Mouse (Mus musculus) neural tube, embryonic 14.5 days (tissue): Measurements from ENCODE around the gene Gna15. TPM values are rescaled to one million over a fixed set of nuclear protein-coding genes. Genes with fewer than 3 reads are reported as not detected.

Experiments used
- ATAC-seq: fragments of 200-750 bp; cut with Nextera tagmentation; 2 replicates; pipeline ENCODE4 v1.8.0; 2017; ENCODE audit warnings: low read depth, mild to moderate bottlenecking, moderate TSS enrichment, moderate library complexity
- H3K27ac ChIP-seq: fragments of 300-500 bp; sonication (generic); 2 replicates; pipeline ENCODE4 v1.5.1; 2014; ENCODE audit warnings: low read depth, mild to moderate bottlenecking, control low read depth, low read length, moderate library complexity, mixed read lengths
- H3K27me3 ChIP-seq: fragments of 300-500 bp; sonication (generic); 2 replicates; pipeline ENCODE4 v1.6.1; 2014; ENCODE audit warnings: low read length; ENCODE audit not compliant: control insufficient read depth, insufficient read depth
- H3K36me3 ChIP-seq: fragments of 300-500 bp; sonication (generic); 2 replicates; pipeline ENCODE4 v1.6.1; 2014; ENCODE audit warnings: low read length, mixed read lengths; ENCODE audit not compliant: control insufficient read depth, insufficient read depth
- H3K4me1 ChIP-seq: fragments of 300-500 bp; sonication (generic); 2 replicates; pipeline ENCODE4 v1.6.1; 2014; ENCODE audit warnings: low read length; ENCODE audit not compliant: control insufficient read depth, insufficient read depth
- H3K4me2 ChIP-seq: fragments of 300-500 bp; sonication (generic); 2 replicates; pipeline ENCODE4 v1.6.1; 2014; ENCODE audit warnings: mild to moderate bottlenecking, low read depth, low read length, control low read depth
- H3K4me3 ChIP-seq: fragments of 300-500 bp; sonication (generic); 2 replicates; pipeline ENCODE4 v1.5.1; 2014; ENCODE audit warnings: low read depth, low read length, control low read depth, mixed read lengths
- H3K9ac ChIP-seq: fragments of 300-500 bp; sonication (generic); replicated peaks from 2 replicates; pipeline ENCODE4 v1.6.1; 2014; ENCODE audit warnings: low read depth, mild to moderate bottlenecking, control low read depth, low read length, mixed read lengths
- H3K9me3 ChIP-seq: fragments of 300-500 bp; sonication (generic); 2 replicates; pipeline ENCODE4 v1.6.1; 2016; ENCODE audit warnings: low read length; ENCODE audit not compliant: control insufficient read depth
- WGBS: fragments of 180-500 bp; shearing (Covaris S2); extraction: QIAGEN DNeasy Blood & Tissue Kit; methylation state at CpG from one replicate; pipeline ENCODE4 v1.1.7; 2014; 5-methylcytosine and 5-hydroxymethylcytosine counted together
- polyA plus RNA-seq: library from polyadenylated mRNA; unstranded; fragments of >200 nt; fragmentation: Nextera tagmentation; extraction: Ambion mirVana; gene quantifications from 2 replicates; pipeline ENCODE4 v1.2.1, GENCODE M21; 2014

Gene Gna15
- polyA plus RNA-seq, 1 experiment from 2014 or later, result 0.40 TPM

DNA sequence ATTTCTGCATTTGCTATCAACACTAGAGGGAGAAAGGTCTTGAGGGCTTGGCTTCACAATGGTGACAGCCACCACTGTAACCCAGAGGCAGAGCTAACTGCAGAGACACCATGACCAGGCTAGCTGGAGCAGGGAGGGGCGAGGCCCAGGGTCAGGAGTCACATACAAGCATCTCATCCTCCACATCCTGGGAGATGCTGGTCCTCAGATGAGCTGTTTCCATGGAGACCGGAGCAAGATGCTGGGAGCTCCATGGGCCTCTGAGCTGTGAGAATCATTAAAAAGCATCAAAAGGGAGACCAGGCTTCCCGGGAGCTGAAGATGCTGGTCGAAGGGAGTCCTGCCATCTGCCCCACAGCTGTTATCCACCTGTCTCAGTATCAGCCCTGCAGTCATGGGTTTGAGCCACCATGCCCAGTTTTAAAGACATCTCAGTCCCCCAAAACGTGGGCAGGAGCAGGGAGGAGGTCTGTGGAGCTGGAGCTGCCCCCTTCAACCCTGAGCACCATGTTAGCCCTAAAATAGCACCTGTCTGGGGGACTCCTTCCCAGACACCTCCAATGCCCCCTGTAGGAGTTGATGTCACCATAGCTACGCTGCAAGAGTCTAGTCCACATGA, 39.5 kb downstream of the Gna15 start:
- H3K27me3 ChIP-seq, result peaks cover 3% of the 10 kb centered on the region; the same call in 1 of the 2 replicates
- H3K4me1 ChIP-seq, result peaks cover 14% of the 10 kb centered on the region
- 43% methylated on average over 6 of the region's 6 CpGs for WGBS
- no peak for ATAC-seq
- H3K9me3 ChIP-seq, result no peaks in the 10 kb centered on the region
- no peak overlapping the region; the same call in 1 of the 2 replicates for H3K27ac ChIP-seq
- H3K36me3 ChIP-seq, result peaks cover 29% of the 10 kb centered on the region
- no peak overlapping the region; the same call in 1 of the 2 replicates for H3K9ac ChIP-seq
- no peak overlapping the region for H3K4me3 ChIP-seq
- H3K4me2 ChIP-seq, result no peak overlapping the region

DNA sequence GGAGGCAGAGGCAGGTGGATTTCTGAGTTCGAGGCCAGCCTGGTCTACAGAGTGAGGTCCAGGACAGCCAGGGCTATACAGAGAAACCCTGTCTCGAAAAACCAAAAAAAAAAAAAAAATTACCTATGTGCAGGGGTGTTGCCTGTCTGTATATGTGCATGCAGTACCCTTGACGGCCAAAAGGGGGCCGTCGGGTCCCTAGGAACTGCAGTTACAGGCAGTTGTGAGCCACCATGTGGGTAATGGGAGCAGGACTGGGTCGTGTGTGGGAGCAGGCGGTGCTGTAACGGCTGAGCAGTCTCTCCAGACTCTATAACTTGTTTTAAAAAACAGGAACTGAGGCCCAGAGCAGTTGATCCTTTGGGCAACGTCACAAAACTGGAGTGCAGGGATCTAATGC, 40.0 kb downstream of the Gna15 start:
- Histone ChIP-seq H3K27me3 (peaks cover 3% of the 10 kb centered on the region; the same call in 1 of the 2 replicates), H3K4me2 (no peak overlapping the region), H3K27ac (no peak overlapping the region), H3K9me3 (no peaks in the 10 kb centered on the region), H3K36me3 (peaks cover 24% of the 10 kb centered on the region), H3K4me1 (peaks cover 14% of the 10 kb centered on the region), H3K9ac (no peak overlapping the region), H3K4me3 (no peak overlapping the region)
- 19% methylated on average over 9 of the region's 9 CpGs for WGBS
- ATAC-seq, result peak; percentile 14; the same call in 1 of the 2 replicates

DNA sequence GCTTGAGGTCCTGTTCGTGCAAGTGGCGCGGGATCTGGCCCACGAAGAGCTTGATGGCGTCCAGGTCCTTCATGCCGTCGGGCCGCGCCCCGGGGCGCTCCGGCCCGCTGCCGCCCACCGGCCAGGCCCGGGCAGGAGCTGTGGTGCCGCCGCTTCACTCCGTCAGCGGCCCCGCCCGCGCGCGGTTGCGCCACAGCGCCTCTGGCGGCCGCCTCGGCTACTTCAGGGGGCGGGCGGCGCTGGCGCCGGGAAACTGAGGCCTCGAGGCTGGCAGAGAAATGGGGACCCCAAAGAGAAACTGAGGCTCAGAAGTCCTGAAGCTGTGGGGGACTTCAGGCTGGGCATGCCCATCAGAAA, 41.5 kb downstream of the Gna15 start, which contains the start of gene Celf5:
Gene Celf5 (minus strand): TSS at position 177 of the 357 bp plus-strand sequence.
- Histone ChIP-seq H3K4me2 (peak within 1 kb of the TSS; percentile 71), H3K27me3 (peaks cover 3% of the 10 kb centered on the region; the same call in 1 of the 2 replicates), H3K36me3 (peaks cover 11% of the 10 kb centered on the region), H3K27ac (peak within 1 kb of the TSS; percentile 81), H3K9ac (peak within 1 kb of the TSS; percentile 83), H3K4me1 (peaks cover 15% of the 10 kb centered on the region), H3K9me3 (no peaks in the 10 kb centered on the region), H3K4me3 (peak within 1 kb of the TSS; percentile 64)
- ATAC-seq, result peak; percentile 75
- WGBS, result under 1% methylated on average over 35 of the region's 36 CpGs

DNA sequence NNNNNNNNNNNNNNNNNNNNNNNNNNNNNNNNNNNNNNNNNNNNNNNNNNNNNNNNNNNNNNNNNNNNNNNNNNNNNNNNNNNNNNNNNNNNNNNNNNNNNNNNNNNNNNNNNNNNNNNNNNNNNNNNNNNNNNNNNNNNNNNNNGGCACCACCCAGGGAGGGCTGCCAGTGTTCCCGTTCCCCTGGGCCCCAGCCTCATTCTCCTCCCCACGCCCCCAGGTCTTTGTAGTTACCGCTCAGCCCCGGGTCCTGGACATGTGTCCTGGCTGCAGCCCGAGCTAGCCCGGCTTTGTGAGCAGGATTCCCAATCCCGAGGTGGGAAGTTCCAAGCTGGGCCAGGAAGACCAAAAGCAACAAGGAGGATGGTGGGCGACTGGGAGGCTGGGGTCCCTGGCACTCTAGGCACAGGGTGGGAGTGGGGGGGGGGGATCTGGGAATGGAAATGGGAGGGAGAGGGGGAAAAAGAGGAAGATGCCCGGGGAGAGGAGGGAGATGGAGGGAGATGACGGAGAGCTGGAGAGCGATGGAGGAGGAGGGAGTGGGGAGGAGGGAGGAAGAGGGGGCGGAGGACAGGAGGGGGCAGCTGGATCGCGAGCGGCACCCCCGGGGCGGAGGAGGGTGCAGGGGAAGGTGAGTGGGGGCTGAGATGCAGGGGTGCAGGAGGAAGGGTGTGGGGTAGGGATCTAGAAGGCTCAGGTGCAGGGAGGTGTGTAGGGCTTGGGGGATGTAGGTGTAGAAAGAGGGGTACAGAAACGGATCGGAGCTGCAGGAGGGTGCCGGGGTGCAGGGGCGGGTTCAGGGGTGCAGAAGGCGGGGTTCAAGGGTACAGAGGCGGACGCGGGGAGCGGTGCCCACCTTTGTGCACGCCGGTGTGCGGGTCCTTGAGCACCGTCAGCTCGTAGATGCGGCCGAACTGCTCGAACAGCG, 42.2 kb downstream of the Gna15 start:
- H3K27ac ChIP-seq, result peak overlapping the region; percentile 81
- WGBS, result 2% methylated on average over 31 of the region's 35 CpGs
- peaks cover 3% of the 10 kb centered on the region; the same call in 1 of the 2 replicates for H3K27me3 ChIP-seq
- H3K4me3 ChIP-seq, result peak overlapping the region; percentile 64
- H3K9me3 ChIP-seq, result no peaks in the 10 kb centered on the region
- H3K4me2 ChIP-seq, result peak overlapping the region; percentile 71
- H3K4me1 ChIP-seq, result peaks cover 16% of the 10 kb centered on the region
- peaks cover 5% of the 10 kb centered on the region for H3K36me3 ChIP-seq
- ATAC-seq, result peak; percentile 38
- peak overlapping the region; percentile 83 for H3K9ac ChIP-seq

DNA sequence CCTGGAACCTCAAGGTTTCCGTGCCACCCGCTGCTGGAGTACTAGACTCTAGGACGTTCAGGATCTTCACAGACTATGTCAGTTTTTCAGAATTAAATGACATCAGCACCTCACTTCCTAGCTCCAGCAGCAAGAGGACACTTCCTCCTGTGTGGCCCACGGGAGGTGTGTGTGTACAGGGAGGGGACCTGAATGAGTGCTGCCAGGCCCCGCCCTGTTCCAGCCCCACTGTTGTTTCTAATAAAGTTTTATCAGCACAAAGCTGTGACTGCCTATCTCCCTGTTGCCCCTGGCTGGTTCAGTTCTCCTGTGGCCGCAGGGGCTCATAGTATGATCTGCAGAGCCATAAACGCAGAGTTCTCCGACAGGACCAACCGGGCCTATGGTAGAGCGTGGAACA, 49.6 kb downstream of the Gna15 start:
- no peak for ATAC-seq
- H3K27me3 ChIP-seq, result no peaks in the 10 kb centered on the region
- H3K27ac ChIP-seq, result no peak overlapping the region
- 88% methylated on average over 10 of the region's 10 CpGs for WGBS
- no peak overlapping the region for H3K4me2 ChIP-seq
- H3K9ac ChIP-seq, result no peak overlapping the region
- H3K4me1 ChIP-seq, result peaks cover 8% of the 10 kb centered on the region; the same call in 1 of the 2 replicates
- H3K4me3 ChIP-seq, result no peak overlapping the region
- H3K9me3 ChIP-seq, result no peaks in the 10 kb centered on the region
- no peaks in the 10 kb centered on the region for H3K36me3 ChIP-seq

DNA sequence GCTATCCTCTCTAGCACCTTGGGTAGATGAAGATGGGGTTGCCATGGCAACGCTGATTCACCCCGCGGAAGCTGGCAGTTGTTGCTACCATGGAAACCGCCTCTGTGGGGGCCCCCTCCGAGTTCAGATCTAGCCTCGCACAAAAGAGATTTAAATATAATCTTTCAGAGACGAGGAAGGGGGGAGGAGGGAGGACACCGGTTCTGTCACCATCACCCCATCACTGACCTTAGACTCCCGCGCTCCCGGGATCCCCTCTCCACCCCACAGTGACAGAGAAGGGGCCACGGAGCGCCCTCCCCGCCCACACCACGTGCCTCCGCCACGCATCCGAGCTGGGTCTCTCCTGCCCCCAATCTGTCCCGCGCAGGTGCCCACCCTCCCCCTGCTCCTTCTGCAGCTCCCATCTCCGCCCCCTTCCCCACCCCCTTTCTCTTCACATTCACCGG, 51.0 kb downstream of the Gna15 start:
- H3K27me3 ChIP-seq, result no peaks in the 10 kb centered on the region
- peak; percentile 87 for ATAC-seq
- peaks cover under 1% of the 10 kb centered on the region; the same call in 1 of the 2 replicates for H3K36me3 ChIP-seq
- peak overlapping the region; percentile 77 for H3K27ac ChIP-seq
- H3K4me3 ChIP-seq, result peak overlapping the region; percentile 32
- H3K4me2 ChIP-seq, result peak overlapping the region; percentile 65
- H3K4me1 ChIP-seq, result peaks cover 8% of the 10 kb centered on the region; the same call in 1 of the 2 replicates
- WGBS, result under 1% methylated on average over 22 of the region's 22 CpGs
- no peaks in the 10 kb centered on the region for H3K9me3 ChIP-seq
- H3K9ac ChIP-seq, result peak overlapping the region; percentile 69; the same call in 1 of the 2 replicates

DNA sequence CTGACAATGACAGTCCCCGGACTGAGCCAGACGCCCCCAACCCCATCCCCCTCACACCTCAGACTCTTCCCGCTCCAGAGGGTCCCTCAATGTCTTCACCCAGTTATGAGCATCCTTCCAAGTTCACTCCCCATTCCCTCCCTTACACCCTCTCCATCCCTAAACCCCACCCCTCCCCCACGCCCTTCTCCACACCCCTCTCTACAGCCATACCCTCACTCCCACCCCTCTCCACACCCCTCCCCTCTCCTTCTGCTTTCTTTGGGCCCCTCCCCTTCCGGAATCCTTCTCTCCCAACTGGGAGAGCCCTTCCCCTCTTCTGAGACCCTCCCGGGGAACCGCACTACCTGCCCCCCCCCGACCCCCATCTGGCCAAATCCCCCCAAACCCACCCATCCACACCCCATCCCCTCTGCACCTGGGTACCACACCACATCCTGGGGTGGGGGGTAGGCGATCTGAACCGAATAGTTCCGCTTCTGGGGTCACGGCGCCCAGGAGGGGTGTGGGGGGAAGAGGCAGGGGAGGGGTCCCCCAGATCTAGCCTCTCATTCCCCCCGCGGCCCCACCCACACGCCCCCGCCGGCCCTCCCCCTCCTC, 51.5 kb downstream of the Gna15 start:
- no peaks in the 10 kb centered on the region for H3K27me3 ChIP-seq
- ATAC-seq, result peak; percentile 39
- peaks cover 7% of the 10 kb centered on the region; the same call in 1 of the 2 replicates for H3K4me1 ChIP-seq
- peak overlapping the region; percentile 65 for H3K4me2 ChIP-seq
- peak overlapping the region; percentile 69 for H3K9ac ChIP-seq
- peak overlapping the region; percentile 77 for H3K27ac ChIP-seq
- H3K36me3 ChIP-seq, result peaks cover 6% of the 10 kb centered on the region; the same call in 1 of the 2 replicates
- 3% methylated on average over 15 of the region's 18 CpGs for WGBS
- no peaks in the 10 kb centered on the region for H3K9me3 ChIP-seq
- H3K4me3 ChIP-seq, result peak overlapping the region; percentile 32

DNA sequence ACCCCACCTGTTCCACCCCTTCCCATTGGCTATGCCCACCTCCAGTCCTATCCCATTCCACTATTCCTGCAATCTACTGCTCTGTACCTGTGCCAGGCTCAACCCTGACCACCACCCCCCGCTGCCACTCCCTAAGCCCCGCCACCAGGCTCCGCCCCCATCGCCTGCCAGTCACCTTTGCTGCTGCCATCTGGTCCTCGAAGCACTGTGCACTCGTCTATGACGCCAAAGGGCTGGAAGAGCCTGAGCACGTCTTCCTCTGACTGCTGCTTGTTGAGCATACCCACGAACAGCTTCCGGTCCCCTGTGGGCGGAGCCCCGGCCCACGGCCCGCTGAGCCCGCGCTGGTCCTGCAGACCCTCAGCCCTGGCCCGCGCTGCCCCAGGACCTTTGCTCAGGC, 53.6 kb downstream of the Gna15 start:
- no peak overlapping the region for H3K4me2 ChIP-seq
- ATAC-seq, result no peak
- no peaks in the 10 kb centered on the region for H3K9me3 ChIP-seq
- H3K4me1 ChIP-seq, result peaks cover 6% of the 10 kb centered on the region; the same call in 1 of the 2 replicates
- peaks cover 16% of the 10 kb centered on the region for H3K36me3 ChIP-seq
- H3K27ac ChIP-seq, result no peak overlapping the region
- H3K27me3 ChIP-seq, result no peaks in the 10 kb centered on the region
- H3K9ac ChIP-seq, result no peak overlapping the region
- H3K4me3 ChIP-seq, result no peak overlapping the region
- 61% methylated on average over 18 of the region's 18 CpGs for WGBS
